Mouse (Mus musculus): ENCODE data around the gene Krt1.

The Krt1 gene

GRCm38 (mm10) chr15:101850694-101851093 is at the start of gene Krt1:
Gene Krt1 (minus strand): TSS chr15:101850794.
- in situ Hi-C loops (cut with MseI, MboI) = no loop called here

DNA sequence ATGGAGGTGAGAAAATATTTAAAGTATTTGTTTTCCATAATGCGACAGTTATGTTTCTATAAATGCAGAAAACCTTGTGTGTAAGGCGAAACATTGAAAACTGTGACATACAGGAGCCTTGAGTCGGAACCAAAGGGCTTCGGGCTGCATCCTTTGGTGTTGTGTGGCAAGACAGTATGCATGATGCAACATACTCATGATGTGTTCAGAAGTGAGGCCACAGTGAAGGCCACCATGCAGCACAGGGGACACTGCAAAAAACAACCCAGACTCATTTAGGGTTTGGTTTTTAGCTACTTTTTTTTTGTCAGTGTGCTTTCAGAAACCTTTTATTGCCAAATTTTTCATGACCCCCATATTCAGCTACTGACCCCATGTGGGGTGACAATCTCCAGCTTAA is 44.6 kb upstream of the Krt1 start:
- in situ Hi-C loops (cut with MseI, MboI) = no loop called here

- in situ Hi-C loops (cut with MseI, MboI) = no loop called here
Observed at GRCm38 (mm10) chr15:101892820-101893219, 42.2 kb upstream of the Krt1 start, which contains the start of gene Krt76. Gene Krt76 (minus strand): TSS chr15:101892920.

GRCm38 (mm10) chr15:101879776-101880175 is 29.2 kb upstream of the Krt1 start:
- in situ Hi-C loops (cut with MseI, MboI) = no loop called here

DNA sequence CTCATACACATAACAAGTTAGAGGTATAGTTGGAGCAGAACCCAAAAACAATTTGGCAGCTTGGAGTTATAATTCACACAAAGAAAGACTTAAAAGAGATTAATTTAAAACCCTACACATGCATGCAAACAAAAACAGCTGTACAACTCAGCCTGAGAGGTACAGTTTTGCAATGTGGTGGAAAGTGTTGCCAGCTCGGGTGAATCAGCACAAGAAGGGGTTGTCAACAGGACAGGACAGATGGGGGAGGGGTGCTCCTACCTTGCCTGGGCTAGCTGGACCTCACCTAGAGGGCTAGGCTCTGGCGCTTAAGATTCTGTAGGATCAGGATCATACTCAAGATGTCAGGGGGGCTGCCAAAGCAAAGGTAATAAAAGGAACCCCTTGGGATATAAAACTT is 27.4 kb upstream of the Krt1 start:
- in situ Hi-C loops (cut with MseI, MboI) = no loop called here

DNA sequence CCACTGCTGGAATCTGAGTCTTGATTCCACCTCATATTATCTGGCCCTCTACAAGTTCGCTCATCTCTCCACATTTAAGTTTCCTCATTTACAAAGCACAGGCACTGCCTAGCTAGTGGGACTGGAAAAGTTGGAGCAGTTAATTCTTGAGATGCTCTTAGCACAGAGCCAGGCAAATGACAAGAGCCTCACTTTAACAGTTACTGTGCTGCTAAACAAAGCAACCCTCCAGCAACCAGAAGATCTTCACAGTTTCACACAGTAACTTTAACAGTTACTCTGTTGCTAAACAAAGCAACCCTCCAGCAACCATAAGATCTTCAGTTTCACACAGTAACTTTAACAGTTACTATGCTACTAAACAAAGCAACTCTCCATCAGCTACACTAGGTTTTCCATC is 23.8 kb upstream of the Krt1 start:
- in situ Hi-C loops (cut with MseI, MboI) = no loop called here

GRCm38 (mm10) chr15:101873231-101873630 is 22.6 kb upstream of the Krt1 start:
- in situ Hi-C loops (cut with MseI, MboI) = no loop called here

DNA sequence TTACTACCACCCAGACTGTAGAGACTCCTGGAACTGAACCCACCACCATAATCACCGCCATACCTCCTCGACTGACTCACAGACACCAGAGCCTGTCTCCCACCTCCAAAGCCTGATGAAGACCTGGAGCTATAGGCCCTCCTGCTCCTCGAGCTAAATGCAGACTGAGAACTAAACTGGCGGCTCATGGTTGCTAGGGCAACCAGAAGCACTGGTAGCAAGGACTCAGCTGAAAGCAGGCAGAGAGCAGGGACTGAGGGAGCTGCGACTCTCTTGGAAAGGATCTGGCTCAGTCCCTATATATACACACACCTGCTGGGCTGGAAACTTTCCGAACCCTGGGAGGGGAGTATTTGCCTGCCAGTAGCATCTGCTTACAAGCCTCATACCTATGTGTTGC is 18.8 kb upstream of the Krt1 start, which contains the start of gene Krt77:
Gene Krt77, minus strand, starts transcription at position 275 of the 400 bp plus-strand sequence.
- in situ Hi-C loops (cut with MseI, MboI) = no loop called here

DNA sequence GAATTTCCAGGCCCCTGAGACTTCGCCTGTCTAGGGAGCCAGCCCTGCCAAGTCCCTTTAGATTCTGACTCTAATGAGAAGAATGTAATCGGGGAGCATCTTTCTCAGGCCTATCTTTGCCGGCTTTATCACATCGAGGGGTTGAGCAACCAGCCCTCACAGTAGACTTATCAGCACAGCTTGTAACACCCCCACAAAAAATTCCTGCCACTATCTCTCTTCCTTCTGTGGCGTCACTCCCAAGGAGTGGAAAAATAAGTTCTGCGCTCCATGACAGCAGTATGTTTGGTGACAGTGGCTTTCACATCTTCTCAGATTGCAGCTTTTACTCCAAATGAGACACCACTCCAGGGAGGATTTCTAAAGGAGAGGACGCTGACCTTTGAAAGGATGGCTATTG is 16.2 kb upstream of the Krt1 start:
- in situ Hi-C loops (cut with MseI, MboI) = no loop called here

DNA sequence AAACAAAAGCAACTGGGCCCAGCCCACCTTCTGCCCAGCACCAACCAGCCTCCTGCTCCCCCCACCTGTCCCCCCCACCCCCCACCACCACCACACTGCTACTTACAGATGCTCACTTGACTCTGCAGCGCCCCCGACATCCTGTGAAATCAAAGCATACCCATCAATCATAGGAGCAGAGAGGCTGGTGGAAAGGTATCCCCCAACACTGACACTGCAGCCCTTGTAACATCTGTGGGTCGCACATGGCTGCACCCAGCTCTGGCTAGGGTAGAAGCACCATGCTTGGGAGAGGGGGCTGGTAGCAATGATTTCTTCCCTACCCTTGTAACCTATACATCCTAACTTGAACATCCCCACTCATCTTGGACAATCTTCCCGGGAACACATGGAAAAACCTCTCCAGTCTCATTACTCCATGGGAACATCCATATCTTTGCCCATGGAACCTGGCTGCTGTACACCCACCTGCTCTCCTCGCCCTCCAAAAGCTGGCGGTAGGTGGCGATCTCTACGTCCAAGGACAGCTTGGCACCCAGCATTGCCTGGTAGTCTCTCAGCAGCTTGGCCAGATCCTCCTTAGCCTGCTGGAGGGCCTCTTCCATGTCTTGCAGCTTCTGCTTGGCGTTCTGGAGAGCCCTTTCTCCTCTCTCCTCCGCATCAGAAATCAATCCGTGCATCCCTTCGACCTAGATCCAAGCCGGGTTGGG is 10.0 kb upstream of the Krt1 start:
- in situ Hi-C loops (cut with MseI, MboI) = no loop called here

GRCm38 (mm10) chr15:101859735-101860170 is 9.2 kb upstream of the Krt1 start:
- in situ Hi-C loops (cut with MseI, MboI) = no loop called here

- in situ Hi-C loops (cut with MseI, MboI) = no loop called here
Observed at GRCm38 (mm10) chr15:101858673-101859425, 8.3 kb upstream of the Krt1 start.

- in situ Hi-C loops (cut with MseI, MboI) = no loop called here
Observed at GRCm38 (mm10) chr15:101856696-101857095, 6.1 kb upstream of the Krt1 start.

GRCm38 (mm10) chr15:101855732-101856131 is 5.1 kb upstream of the Krt1 start:
- in situ Hi-C loops (cut with MseI, MboI) = no loop called here

DNA sequence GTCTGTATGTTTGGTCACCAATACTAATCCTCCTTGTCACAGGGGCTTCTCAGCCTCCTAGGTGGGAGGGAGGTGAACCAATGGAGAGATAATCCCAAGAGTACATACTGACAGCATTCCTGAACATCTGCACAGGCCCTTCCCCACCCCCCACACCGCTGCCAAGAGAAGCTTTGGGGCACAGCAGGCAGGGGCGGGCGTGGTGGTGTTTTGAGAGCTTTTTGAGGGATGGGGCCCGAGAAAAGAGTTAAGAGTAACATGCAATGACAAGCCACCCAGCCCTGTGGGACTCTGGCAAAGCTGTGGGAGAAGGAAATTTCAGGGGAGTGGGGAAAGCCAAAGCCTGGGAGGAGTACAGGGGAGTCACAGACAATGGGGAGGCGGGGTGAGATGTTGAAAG is 3.7 kb upstream of the Krt1 start:
- in situ Hi-C loops (cut with MseI, MboI) = no loop called here

DNA sequence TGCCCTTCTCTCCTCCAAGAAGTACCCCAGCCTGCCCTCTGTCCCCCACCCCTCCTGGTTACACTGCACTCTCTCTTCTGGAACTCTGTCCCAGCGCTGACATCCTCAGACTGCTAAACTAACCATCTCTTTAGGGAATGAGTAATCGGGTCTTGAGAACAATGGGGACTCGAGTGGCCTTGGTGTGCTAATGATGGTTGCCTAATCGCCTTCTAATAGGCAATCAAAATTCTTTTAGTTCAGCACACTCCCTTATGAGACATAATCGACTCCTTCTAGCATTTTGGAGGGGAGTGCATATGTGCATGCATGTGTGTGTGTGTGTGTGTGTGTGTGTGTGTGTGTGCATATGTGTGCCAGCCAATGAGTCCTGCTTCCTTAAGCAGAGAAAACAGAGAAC is 2.0 kb upstream of the Krt1 start:
- in situ Hi-C loops (cut with MseI, MboI) = no loop called here

GRCm38 (mm10) chr15:101845971-101846403 is 4.6 kb downstream of the Krt1 start:
- in situ Hi-C loops (cut with MseI, MboI) = no loop called here

GRCm38 (mm10) chr15:101843192-101843591 is 7.4 kb downstream of the Krt1 start:
- in situ Hi-C loops (cut with MseI, MboI) = no loop called here

DNA sequence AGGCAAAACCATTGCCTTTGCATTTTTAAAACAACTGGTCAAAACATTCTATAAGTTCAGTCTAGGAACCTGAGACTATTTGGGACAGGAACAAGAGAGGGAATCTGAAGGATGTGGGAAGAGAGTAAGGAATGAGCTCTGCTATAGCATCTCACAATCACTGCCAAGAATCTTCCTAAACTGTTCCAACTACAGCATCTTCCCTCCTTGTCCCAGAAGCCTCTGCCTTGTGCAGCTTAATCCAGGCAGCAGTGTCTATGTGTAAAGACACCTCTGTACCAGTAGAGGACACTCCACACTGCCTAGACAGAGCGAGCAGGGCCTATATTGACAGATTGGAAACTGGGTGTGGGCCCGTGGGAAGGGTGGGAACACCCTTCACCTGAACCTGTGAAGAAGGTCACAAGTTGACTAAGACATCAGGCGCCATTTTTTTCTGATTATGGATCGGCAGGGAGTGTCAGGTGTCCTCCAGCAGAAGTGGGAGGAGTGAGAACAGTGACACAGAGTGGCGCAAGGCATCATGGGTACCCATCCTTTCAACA is 15.7 kb downstream of the Krt1 start:
- in situ Hi-C loops (cut with MseI, MboI) = no loop called here

- in situ Hi-C loops (cut with MseI, MboI) = no loop called here
Observed at GRCm38 (mm10) chr15:101833131-101833530, 17.5 kb downstream of the Krt1 start.

GRCm38 (mm10) chr15:101829441-101829840 is 21.2 kb downstream of the Krt1 start:
- in situ Hi-C loops (cut with MseI, MboI) = no loop called here

DNA sequence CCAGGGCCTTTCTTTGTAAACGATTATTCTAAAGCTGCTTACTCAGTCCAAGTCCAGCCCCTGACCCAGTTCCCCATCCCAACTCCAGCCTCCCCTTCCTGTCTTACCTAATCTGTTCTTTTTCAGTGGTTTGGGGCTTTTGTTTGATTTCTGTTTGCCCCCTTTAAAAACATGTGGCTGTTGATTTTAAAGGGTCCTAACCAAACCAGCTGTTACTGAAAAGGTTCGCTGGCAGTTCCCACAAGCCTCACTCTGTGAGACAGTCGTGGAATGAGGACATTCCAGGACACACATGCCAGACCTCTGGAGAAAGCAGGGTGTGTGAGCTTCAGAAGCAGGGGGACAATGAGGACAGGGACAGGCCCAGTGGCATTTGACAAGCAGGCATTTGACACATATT is 28.8 kb downstream of the Krt1 start:
- in situ Hi-C loops (cut with MseI, MboI) = no loop called here

GRCm38 (mm10) chr15:101817875-101818274 is 32.7 kb downstream of the Krt1 start, which contains the start of gene Krt2:
Gene Krt2 (minus strand): TSS chr15:101818169.
- in situ Hi-C loops (cut with MseI, MboI) = no loop called here

Measured in mouse trophoblast stem cell (cell line).